Mouse (Mus musculus) forelimb bud, embryonic 11.5 days (tissue): ENCODE data around the gene Comt.

ENCODE experiments used
- DNase-seq: peaks from one replicate; pipeline ENCODE4 v3.0.0-alpha.2; 2012; ENCODE audit warnings: low read depth, low spot score

The Comt gene

GRCm38 (mm10) chr16:18411026-18411649 lies 15.5 kb downstream of the Comt start:
- no peak for DNase-seq

- no peak for DNase-seq
Observed at GRCm38 (mm10) chr16:18410418-18410817, 16.2 kb downstream of the Comt start.

GRCm38 (mm10) chr16:18409776-18410175 lies 16.9 kb downstream of the Comt start:
- no peak for DNase-seq

- DNase-seq, result no peak
Observed at GRCm38 (mm10) chr16:18407912-18408311, 18.7 kb downstream of the Comt start.

- DNase-seq, result no peak
Observed at GRCm38 (mm10) chr16:18406293-18406692, 20.4 kb downstream of the Comt start.

GRCm38 (mm10) chr16:18405876-18406275 lies 20.8 kb downstream of the Comt start:
- DNase-seq, result no peak

- DNase-seq, result no peak
Observed at GRCm38 (mm10) chr16:18405091-18405854, 21.4 kb downstream of the Comt start.

- no peak for DNase-seq
Observed at GRCm38 (mm10) chr16:18403285-18403684, 23.4 kb downstream of the Comt start.

GRCm38 (mm10) chr16:18400472-18401216 lies 26.0 kb downstream of the Comt start:
- DNase-seq, result peak; percentile 51

GRCm38 (mm10) chr16:18400028-18400427 lies 26.6 kb downstream of the Comt start:
- no peak for DNase-seq

GRCm38 (mm10) chr16:18396791-18397621 lies 29.6 kb downstream of the Comt start:
- no peak for DNase-seq

GRCm38 (mm10) chr16:18396201-18396600 lies 30.5 kb downstream of the Comt start:
- no peak for DNase-seq

GRCm38 (mm10) chr16:18395620-18396036 lies 31.0 kb downstream of the Comt start:
- no peak for DNase-seq

GRCm38 (mm10) chr16:18394777-18395619 lies 31.7 kb downstream of the Comt start:
- DNase-seq, result peak; percentile 31

- DNase-seq, result no peak
Observed at GRCm38 (mm10) chr16:18394056-18394455, 32.6 kb downstream of the Comt start.

GRCm38 (mm10) chr16:18393595-18393994 lies 33.1 kb downstream of the Comt start:
- DNase-seq, result no peak

- peak; percentile 83 for DNase-seq
Observed at GRCm38 (mm10) chr16:18392469-18393426, 33.9 kb downstream of the Comt start.

GRCm38 (mm10) chr16:18391728-18392127 lies 34.9 kb downstream of the Comt start:
- DNase-seq, result no peak

- DNase-seq, result no peak
Observed at GRCm38 (mm10) chr16:18391127-18391526, 35.5 kb downstream of the Comt start.
